Mouse (Mus musculus): ENCODE measurements around the gene Gm13289.
"Not testable (repeated sequence)": the region's sequence is repeated elsewhere in the genome, so short reads cannot be mapped to it uniquely, and the experiment has no call there.

The Gm13289 gene

GRCm38 (mm10) chr4:88782335-88782734 is 5.6 kb downstream of the Gm13289 start:
- not testable (repeated sequence) for DNase-seq (ENCODE audit: low read depth, low spot score)

DNA sequence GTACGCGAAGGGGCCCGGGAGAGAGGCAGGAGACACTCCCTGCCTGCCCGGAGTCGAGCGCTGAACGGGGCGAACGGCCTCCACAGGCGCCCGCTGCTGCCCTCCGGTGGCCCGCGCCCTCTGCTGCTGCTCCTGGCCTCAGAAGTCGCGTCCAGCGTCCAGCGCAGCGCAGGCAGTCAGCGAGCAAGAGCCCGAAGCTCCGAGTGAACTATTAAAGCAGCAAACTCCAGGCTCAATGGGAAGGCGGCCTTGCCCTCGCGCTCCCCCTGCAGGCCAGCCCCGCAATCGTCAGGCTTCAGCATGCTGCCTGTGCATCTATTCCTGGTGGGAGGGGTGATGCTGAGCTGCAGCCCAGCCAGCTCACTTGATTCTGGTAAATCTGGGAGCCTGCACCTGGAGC is 8.7 kb downstream of the Gm13289 start, which contains the start of gene Gm13276:
Gene Gm13276 (plus strand): TSS at position 301 of the 400 bp plus-strand sequence.
- not testable (repeated sequence) for DNase-seq (ENCODE audit: low read depth, low spot score)

DNA sequence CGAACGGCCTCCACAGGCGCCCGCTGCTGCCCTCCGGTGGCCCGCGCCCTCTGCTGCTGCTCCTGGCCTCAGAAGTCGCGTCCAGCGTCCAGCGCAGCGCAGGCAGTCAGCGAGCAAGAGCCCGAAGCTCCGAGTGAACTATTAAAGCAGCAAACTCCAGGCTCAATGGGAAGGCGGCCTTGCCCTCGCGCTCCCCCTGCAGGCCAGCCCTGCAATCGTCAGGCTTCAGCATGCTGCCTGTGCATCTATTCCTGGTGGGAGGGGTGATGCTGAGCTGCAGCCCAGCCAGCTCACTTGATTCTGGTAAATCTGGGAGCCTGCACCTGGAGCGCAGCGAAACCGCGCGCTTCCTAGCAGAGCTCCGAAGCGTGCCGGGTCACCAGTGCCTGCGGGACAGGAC is 11.7 kb downstream of the Gm13289 start, which contains the start of gene Gm13277:
Gene Gm13277 (plus strand): TSS at position 231 of the 400 bp plus-strand sequence.
- not testable (repeated sequence) for DNase-seq (ENCODE audit: low read depth, low spot score)

- DNase-seq (ENCODE audit: low read depth, low spot score) = not testable (repeated sequence)
Measured at GRCm38 (mm10) chr4:88791250-88791649, 14.5 kb downstream of the Gm13289 start, which contains the start of gene Gm13278. Gene Gm13278 (plus strand): TSS chr4:88791550.

- DNase-seq (ENCODE audit: low read depth, low spot score) = not testable (repeated sequence)
Measured at GRCm38 (mm10) chr4:88793936-88794675, 17.4 kb downstream of the Gm13289 start, which contains the start of gene Gm13275. Gene Gm13275 (plus strand): TSS chr4:88794487.

- DNase-seq (ENCODE audit: low read depth, low spot score) = not testable (repeated sequence)
Measured at GRCm38 (mm10) chr4:88797097-88797496, 20.4 kb downstream of the Gm13289 start, which contains the start of gene Gm13279. Gene Gm13279 (plus strand): TSS chr4:88797397.

DNA sequence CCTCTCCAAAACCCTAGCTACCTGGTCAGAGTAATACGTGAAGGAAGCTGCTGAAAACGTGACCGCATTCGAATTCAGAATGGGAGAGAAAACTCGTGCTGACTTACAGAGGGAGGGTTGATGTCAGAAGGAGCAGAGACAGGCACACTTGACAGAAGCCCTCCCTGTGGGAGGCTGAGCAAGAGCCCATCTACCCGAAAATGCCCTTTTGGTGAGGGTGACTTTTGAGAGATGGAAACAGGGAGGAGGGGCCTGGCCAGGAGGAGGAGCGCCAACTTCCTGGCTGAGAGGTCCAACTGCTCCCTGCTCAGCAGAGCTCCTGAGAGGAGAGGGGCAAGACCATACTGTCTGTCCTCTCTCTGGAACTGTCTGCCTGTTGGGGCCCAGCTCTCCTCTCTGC is 22.6 kb downstream of the Gm13289 start, which contains the start of gene Gm13285:
Gene Gm13285 (plus strand): TSS at position 301 of the 400 bp plus-strand sequence.
- not testable (repeated sequence) for DNase-seq (ENCODE audit: low read depth, low spot score)

- DNase-seq (ENCODE audit: low read depth, low spot score) = not testable (repeated sequence)
Measured at GRCm38 (mm10) chr4:88802954-88803353, 26.2 kb downstream of the Gm13289 start, which contains the start of gene Gm13287. Gene Gm13287 (plus strand): TSS chr4:88803254.

GRCm38 (mm10) chr4:88805231-88805630 is 28.5 kb downstream of the Gm13289 start, which contains the start of gene Gm13288:
Gene Gm13288 (plus strand): TSS chr4:88805531.
- not testable (repeated sequence) for DNase-seq (ENCODE audit: low read depth, low spot score)

DNA sequence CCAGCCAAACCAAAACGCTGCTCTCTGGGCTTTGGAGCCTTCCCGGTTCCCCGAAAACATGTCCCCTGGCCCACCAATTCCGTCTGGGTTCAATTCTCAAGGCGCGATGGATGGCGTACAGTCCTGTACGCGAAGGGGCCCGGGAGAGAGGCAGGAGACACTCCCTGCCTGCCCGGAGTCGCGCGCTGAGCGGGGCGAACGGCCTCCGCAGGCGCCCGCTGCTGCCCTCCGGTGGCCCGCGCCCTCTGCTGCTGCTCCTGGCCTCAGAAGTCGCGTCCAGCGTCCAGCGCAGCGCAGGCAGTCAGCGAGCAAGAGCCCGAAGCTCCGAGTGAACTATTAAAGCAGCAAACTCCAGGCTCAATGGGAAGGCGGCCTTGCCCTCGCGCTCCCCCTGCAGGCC is 29.0 kb downstream of the Gm13289 start:
- not testable (repeated sequence) for DNase-seq (ENCODE audit: low read depth, low spot score)

DNA sequence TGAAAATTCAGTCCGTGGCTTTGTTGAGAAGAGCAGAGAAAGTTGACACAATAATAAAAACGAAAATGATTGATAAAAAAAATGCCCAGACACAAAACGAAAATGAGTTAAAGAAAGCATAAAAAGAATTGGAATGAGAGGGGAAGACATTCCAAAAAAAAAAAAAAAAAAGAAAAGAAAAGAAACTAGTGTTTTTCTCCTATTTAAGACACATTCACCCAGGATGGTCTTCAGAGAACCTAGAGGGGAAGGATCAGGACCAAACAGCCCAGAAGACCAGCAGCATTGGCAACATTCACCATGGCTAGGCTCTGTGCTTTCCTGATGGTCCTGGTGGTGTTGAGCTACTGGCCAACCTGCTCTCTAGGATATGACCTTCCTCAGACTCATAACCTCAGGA is 39.2 kb downstream of the Gm13289 start, which contains the start of gene Ifna7:
Gene Ifna7 (plus strand): TSS at position 301 of the 400 bp plus-strand sequence.
- DNase-seq (ENCODE audit: low read depth, low spot score) = no peak

DNA sequence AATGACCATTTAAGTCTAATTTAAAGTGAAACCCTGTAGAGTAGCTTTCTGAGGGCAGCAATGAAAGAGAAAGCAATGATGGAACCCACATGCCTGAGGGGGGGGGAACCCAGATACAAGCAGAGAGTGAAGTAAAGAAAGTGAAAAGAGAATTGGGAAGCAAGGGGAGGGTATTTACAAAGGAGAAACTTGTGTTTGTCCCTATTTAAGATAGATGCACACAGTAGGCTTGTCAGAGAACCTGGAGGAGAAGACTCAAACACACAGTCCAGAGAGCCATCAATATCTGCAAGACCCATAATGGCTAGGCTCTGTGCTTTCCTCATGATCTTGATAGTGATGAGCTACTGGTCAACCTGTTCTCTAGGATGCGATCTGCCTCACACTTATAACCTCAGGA is 42.9 kb downstream of the Gm13289 start, which contains the start of gene Ifna11:
Gene Ifna11 (plus strand): TSS at position 301 of the 400 bp plus-strand sequence.
- DNase-seq (ENCODE audit: low read depth, low spot score) = no peak

DNA sequence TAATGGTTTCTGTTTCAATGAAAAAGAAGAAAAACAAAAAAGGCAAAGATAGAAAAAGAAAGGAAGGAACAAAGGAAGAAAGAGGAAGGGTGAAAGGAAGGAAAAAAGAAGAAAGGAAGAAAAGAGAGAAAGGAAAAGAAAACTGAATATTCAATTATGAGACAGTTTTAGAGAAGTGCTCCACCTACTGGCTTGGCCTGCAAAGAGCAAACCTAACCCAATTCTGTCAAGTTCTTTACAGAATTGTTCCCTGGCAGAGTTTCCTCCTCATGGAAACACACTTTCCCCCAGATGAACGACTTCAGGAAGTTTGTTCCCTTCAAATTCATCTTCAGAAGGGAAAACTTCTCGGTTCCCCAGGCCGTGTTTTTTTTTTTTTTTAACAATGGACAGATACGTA is 46.3 kb downstream of the Gm13289 start:
- peak; percentile 64 for DNase-seq (ENCODE audit: low read depth, low spot score)

Measured in CD4-positive, CD25-positive, alpha-beta regulatory T cell, adult 2 months (primary cell).